23 mouse cellular contexts compared by ENCODE assay signal in the genomic region with DNA sequence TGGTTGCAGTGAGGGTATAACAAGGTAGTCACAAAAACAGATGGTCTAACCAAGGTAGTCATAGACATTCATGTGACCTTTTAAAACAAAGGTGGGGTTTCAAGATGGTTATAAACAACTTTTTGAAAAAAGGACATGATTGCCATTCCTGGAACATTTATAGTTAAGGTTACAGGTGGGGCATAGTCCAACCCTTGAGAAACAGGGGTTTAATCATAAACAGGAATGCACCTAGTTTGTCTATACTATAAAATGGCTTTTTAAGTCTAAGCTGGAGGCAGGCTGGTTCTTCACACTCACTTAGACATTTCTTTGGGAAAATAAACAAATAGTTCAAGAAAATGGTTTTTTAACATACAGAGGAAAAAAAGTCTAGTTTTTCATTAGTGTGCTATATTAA.
A peak's percentile ranks its signal among the peaks of the same experiment; 100 is the strongest.
DNase-seq lines count a peak whose midpoint lies in the region; ATAC-seq and TF ChIP-seq lines count a peak whose summit lies in the region.
"Had no signal": no experiment of that assay in that cellular context is flagged by ENCODE, and none has a peak within 500 bp of the region (broad histone marks: within the 10 kb centered on the region; RNA-seq: fewer than 3 reads in every experiment).

No protein-coding gene starts in this region.

- H3K9me3 ChIP-seq in kidney, embryonic 15.5 days (replicated peaks), result no peaks in the 10 kb centered on the region
- H3K9me3 ChIP-seq in kidney, embryonic 16.5 days (ENCODE audit: low read length), result no peaks in the 10 kb centered on the region
- no peaks in the 10 kb centered on the region for H3K9me3 ChIP-seq in intestine, embryonic 15.5 days
- no peaks in the 10 kb centered on the region for H3K9me3 ChIP-seq in intestine, embryonic 16.5 days (ENCODE audit: control insufficient read depth, low read length)
- H3K9me3 ChIP-seq in intestine, postnatal 0 days (ENCODE audit: control insufficient read depth), result no peaks in the 10 kb centered on the region
- H3K9me3 ChIP-seq in hindbrain, embryonic 12.5 days (replicated peaks), result no peaks in the 10 kb centered on the region
- H3K9me3 ChIP-seq: G1E had no signal

- no peak for TF ChIP-seq CTCF in intestine, postnatal 0 days (IDR thresholded peaks at IDR 0.05; ENCODE audit: low read depth)

- no peak for DNase-seq in gastrocnemius, postnatal 25 days
- no peak for DNase-seq in adipocyte (ENCODE audit: low spot score)
- DNase-seq: adrenal gland, adult 2 months; adrenal gland, adult 8-10 months; adrenal gland, postnatal 10 days; adrenal gland, postnatal 14 days; adrenal gland, postnatal 25 days; adrenal gland, postnatal 36 days; B cell, adult 2 months; cerebellum, adult 11 months; cerebellum, adult 11-12 months; cerebellum, adult 18-20 months had no signal

- H3K9ac ChIP-seq in kidney, embryonic 15.5 days, result no peak overlapping the region
- H3K9ac ChIP-seq in kidney, embryonic 16.5 days (replicated peaks; ENCODE audit: low read length), result no peak overlapping the region
- no peak overlapping the region for H3K9ac ChIP-seq in intestine, embryonic 15.5 days
- H3K9ac ChIP-seq in intestine, embryonic 16.5 days (ENCODE audit: low read depth, low read length), result no peak overlapping the region
- no peak overlapping the region for H3K9ac ChIP-seq in intestine, postnatal 0 days (ENCODE audit: low read depth, low read length)
- no peak overlapping the region for H3K9ac ChIP-seq in hindbrain, embryonic 12.5 days

- peak; percentile 54; the same call in 1 of the 2 replicates for ATAC-seq in kidney, embryonic 15.5 days (replicated peaks; ENCODE audit: low FRiP score)
- ATAC-seq in kidney, embryonic 16.5 days (ENCODE audit: low FRiP score, low TSS enrichment), result no peak
- ATAC-seq in intestine, embryonic 15.5 days, result peak; percentile 66; the same call in 1 of the 2 replicates
- peak; percentile 56; the same call in 1 of the 2 replicates for ATAC-seq in intestine, embryonic 16.5 days
- 0 out of 2 replicates have a peak, but pooled peaks have one; percentile 25 for ATAC-seq in intestine, postnatal 0 days
- no peak for ATAC-seq in hindbrain, embryonic 12.5 days (ENCODE audit: low FRiP score)
- ATAC-seq: activated CD4-positive, CD25-positive, alpha-beta regulatory T cell, adult 4 months; CD4-positive, CD25-positive, alpha-beta regulatory T cell, adult 4 months; Patski had no signal

- no peak overlapping the region for H3K4me3 ChIP-seq in kidney, embryonic 15.5 days (replicated peaks)
- H3K4me3 ChIP-seq in kidney, embryonic 16.5 days (ENCODE audit: low read length), result no peak overlapping the region
- H3K4me3 ChIP-seq in intestine, embryonic 15.5 days (replicated peaks), result no peak overlapping the region
- H3K4me3 ChIP-seq in intestine, embryonic 16.5 days (ENCODE audit: low read length), result no peak overlapping the region
- H3K4me3 ChIP-seq in intestine, postnatal 0 days (ENCODE audit: low read depth, low read length), result no peak overlapping the region
- no peak overlapping the region for H3K4me3 ChIP-seq in hindbrain, embryonic 12.5 days

- H3K27me3 ChIP-seq in kidney, embryonic 15.5 days, result no peaks in the 10 kb centered on the region
- no peaks in the 10 kb centered on the region for H3K27me3 ChIP-seq in kidney, embryonic 16.5 days (ENCODE audit: insufficient read depth, low read length)
- no peaks in the 10 kb centered on the region for H3K27me3 ChIP-seq in intestine, embryonic 15.5 days (replicated peaks)
- no peaks in the 10 kb centered on the region for H3K27me3 ChIP-seq in intestine, embryonic 16.5 days (replicated peaks; ENCODE audit: control insufficient read depth, insufficient read depth, low read length)
- H3K27me3 ChIP-seq in intestine, postnatal 0 days (replicated peaks; ENCODE audit: control insufficient read depth, insufficient read depth, low read length), result no peaks in the 10 kb centered on the region
- H3K27me3 ChIP-seq in hindbrain, embryonic 12.5 days, result no peaks in the 10 kb centered on the region
- H3K27me3 ChIP-seq: CH12.LX, Patski had no signal

- H3K27ac ChIP-seq in kidney, embryonic 15.5 days, result no peak overlapping the region
- H3K27ac ChIP-seq in kidney, embryonic 16.5 days (ENCODE audit: low read length), result no peak overlapping the region
- no peak overlapping the region for H3K27ac ChIP-seq in intestine, embryonic 15.5 days
- H3K27ac ChIP-seq in intestine, embryonic 16.5 days (ENCODE audit: low read length), result no peak overlapping the region
- H3K27ac ChIP-seq in intestine, postnatal 0 days (ENCODE audit: low read depth, low read length), result no peak overlapping the region
- H3K27ac ChIP-seq in hindbrain, embryonic 12.5 days, result no peak overlapping the region

- H3K4me1 ChIP-seq in kidney, embryonic 15.5 days, result no peaks in the 10 kb centered on the region
- H3K4me1 ChIP-seq in kidney, embryonic 16.5 days (ENCODE audit: insufficient read depth, low read length), result no peaks in the 10 kb centered on the region
- no peaks in the 10 kb centered on the region for H3K4me1 ChIP-seq in intestine, embryonic 15.5 days (replicated peaks)
- no peaks in the 10 kb centered on the region for H3K4me1 ChIP-seq in intestine, embryonic 16.5 days (ENCODE audit: control insufficient read depth, insufficient read depth, low read length)
- H3K4me1 ChIP-seq in intestine, postnatal 0 days (replicated peaks; ENCODE audit: control insufficient read depth, insufficient read depth, low read length), result no peaks in the 10 kb centered on the region
- H3K4me1 ChIP-seq in hindbrain, embryonic 12.5 days, result no peaks in the 10 kb centered on the region

- H3K36me3 ChIP-seq in kidney, embryonic 15.5 days, result no peaks in the 10 kb centered on the region
- H3K36me3 ChIP-seq in kidney, embryonic 16.5 days (ENCODE audit: insufficient read depth, low read length), result no peaks in the 10 kb centered on the region
- no peaks in the 10 kb centered on the region for H3K36me3 ChIP-seq in intestine, embryonic 15.5 days
- no peaks in the 10 kb centered on the region for H3K36me3 ChIP-seq in intestine, embryonic 16.5 days (ENCODE audit: control insufficient read depth, insufficient read depth, low read length)
- no peaks in the 10 kb centered on the region for H3K36me3 ChIP-seq in intestine, postnatal 0 days (ENCODE audit: control insufficient read depth, insufficient read depth)
- no peaks in the 10 kb centered on the region for H3K36me3 ChIP-seq in hindbrain, embryonic 12.5 days
- H3K36me3 ChIP-seq: G1E had no signal

- H3K4me2 ChIP-seq in kidney, embryonic 15.5 days, result no peak overlapping the region
- H3K4me2 ChIP-seq in kidney, embryonic 16.5 days (replicated peaks; ENCODE audit: low read depth, low read length), result no peak overlapping the region
- no peak overlapping the region for H3K4me2 ChIP-seq in intestine, embryonic 15.5 days (replicated peaks)
- no peak overlapping the region for H3K4me2 ChIP-seq in intestine, embryonic 16.5 days (ENCODE audit: low read depth, low read length)
- H3K4me2 ChIP-seq in intestine, postnatal 0 days (replicated peaks; ENCODE audit: low read depth), result no peak overlapping the region
- no peak overlapping the region for H3K4me2 ChIP-seq in hindbrain, embryonic 12.5 days (replicated peaks)

Comparison
In these comparisons a context has a peak if more than half of its experiments do, and no peak if none do; other contexts are left out.
1. ATAC-seq: peak in kidney, embryonic 15.5 days (single experiment), intestine, embryonic 15.5 days (single experiment), intestine, embryonic 16.5 days (single experiment) and intestine, postnatal 0 days (single experiment); none in kidney, embryonic 16.5 days (single experiment) and hindbrain, embryonic 12.5 days (single experiment).